Mouse (Mus musculus) lung, adult 2 months (tissue): Measurements from ENCODE around the gene Tmpo. TPM values are rescaled to one million over a fixed set of nuclear protein-coding genes. Genes with fewer than 3 reads are reported as not detected.

ENCODE experiments used
- DNase-seq: peaks from one replicate; pipeline ENCODE4 v3.0.0; 2022
- H3K4me1 ChIP-seq: fragments of 200-500 bp; 2 replicates; pipeline ENCODE4 v1.6.1; 2011; ENCODE audit warnings: low read length; ENCODE audit not compliant: control insufficient read depth, insufficient read depth
- H3K4me3 ChIP-seq: fragments of 200-500 bp; replicated peaks from 2 replicates; pipeline ENCODE3; 2011; ENCODE audit warnings: low read depth, mild to moderate bottlenecking, control low read depth, low read length; ENCODE audit errors: extremely low read depth
- CTCF ChIP-seq: fragments of 200-500 bp; IDR thresholded peaks from 2 replicates; pipeline ENCODE4 v1.5.1; 2011; ENCODE audit warnings: mild to moderate bottlenecking, low read length, control low read depth; ENCODE audit not compliant: insufficient read depth
- POLR2A ChIP-seq: fragments of 200-500 bp; IDR thresholded peaks from 2 replicates; pipeline ENCODE4 v1.6.1; 2011; ENCODE audit warnings: low read depth, mild to moderate bottlenecking, control low read depth, low read length, borderline replicate concordance; ENCODE audit errors: extremely low read depth
- WGBS: fragments of 180-500 bp; shearing (Covaris S2); methylation state at CpG from one replicate; pipeline ENCODE4 v1.1.7; 2018; 5-methylcytosine and 5-hydroxymethylcytosine counted together
- polyA plus RNA-seq: library from polyadenylated mRNA; depleted of rRNA; stranded (reverse); fragments of >200 nt; gene quantifications from 2 replicates; pipeline ENCODE4 v1.2.3, GENCODE M21; 2012

Tmpo gene
- polyA plus RNA-seq, 1 experiment: 40.4 TPM

- no peak for DNase-seq
- TF ChIP-seq POLR2A (no peak), CTCF (no peak)
- Histone ChIP-seq H3K4me3 (no peak overlapping the region), H3K4me1 (no peaks in the 10 kb centered on the region; the same call in 1 of the 2 replicates)
- 67% methylated on average over 14 of the region's 14 CpGs for WGBS
These were observed 8.6 kb downstream of the Tmpo start for GRCm38 (mm10) chr10:91172329-91173100.

DNA sequence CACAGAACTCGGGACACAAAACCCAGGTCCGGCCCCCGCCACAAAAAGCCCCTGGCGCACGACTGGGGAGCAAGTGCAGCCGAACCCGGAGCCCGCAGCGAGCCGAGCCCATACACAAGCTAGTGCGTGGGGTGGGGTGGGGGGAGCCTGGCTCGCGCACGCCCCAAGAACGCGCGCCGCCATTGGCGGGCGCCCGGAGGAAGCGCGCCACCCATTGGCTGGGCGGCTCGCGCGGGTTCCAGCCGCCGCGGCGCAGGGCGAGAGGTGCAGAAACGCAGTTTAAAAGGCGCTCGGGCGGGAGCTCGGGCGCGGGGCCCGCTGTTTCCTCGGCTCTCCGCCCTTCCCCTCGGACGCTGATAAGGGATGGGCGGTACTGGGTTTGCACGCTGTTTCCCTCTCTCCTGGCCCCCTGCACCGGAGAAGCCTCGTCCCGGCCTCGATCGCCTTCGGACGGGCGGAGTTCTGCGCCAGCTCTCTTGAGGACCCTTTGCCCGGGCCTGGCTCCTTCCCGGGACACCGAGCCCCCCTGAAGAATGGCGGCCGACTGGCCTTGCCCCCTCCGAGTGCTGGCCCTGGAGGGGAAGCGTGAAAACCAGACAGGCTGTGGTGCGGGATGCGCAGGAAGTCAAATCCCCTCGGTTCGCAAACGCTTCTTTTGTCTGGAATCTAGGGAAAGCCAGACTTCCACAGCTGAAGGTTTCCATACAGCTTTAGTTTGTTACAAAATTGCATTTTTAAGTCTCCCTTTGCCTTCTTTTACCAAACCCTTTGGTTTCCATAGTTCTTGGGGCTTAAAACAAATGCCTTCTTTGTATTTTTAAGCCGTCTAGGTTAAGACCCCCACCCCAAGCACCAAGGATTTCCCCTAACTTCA is 9.4 kb downstream of the Tmpo start:
- peak overlapping the region; percentile 86 for H3K4me3 ChIP-seq
- TF ChIP-seq POLR2A: peak; percentile 65
- TF ChIP-seq CTCF: no peak
- DNase-seq: peak; percentile 95
- peaks cover 5% of the 10 kb centered on the region for H3K4me1 ChIP-seq
- WGBS: under 1% methylated on average over 66 of the region's 68 CpGs

- TF ChIP-seq POLR2A (no peak), CTCF (no peak)
- H3K4me1 ChIP-seq: peaks cover 5% of the 10 kb centered on the region
- no peak for DNase-seq
- under 1% methylated on average over 59 of the region's 59 CpGs for WGBS
- peak overlapping the region; percentile 86 for H3K4me3 ChIP-seq
These were observed 10.1 kb downstream of the Tmpo start for GRCm38 (mm10) chr10:91171041-91171440.

DNA sequence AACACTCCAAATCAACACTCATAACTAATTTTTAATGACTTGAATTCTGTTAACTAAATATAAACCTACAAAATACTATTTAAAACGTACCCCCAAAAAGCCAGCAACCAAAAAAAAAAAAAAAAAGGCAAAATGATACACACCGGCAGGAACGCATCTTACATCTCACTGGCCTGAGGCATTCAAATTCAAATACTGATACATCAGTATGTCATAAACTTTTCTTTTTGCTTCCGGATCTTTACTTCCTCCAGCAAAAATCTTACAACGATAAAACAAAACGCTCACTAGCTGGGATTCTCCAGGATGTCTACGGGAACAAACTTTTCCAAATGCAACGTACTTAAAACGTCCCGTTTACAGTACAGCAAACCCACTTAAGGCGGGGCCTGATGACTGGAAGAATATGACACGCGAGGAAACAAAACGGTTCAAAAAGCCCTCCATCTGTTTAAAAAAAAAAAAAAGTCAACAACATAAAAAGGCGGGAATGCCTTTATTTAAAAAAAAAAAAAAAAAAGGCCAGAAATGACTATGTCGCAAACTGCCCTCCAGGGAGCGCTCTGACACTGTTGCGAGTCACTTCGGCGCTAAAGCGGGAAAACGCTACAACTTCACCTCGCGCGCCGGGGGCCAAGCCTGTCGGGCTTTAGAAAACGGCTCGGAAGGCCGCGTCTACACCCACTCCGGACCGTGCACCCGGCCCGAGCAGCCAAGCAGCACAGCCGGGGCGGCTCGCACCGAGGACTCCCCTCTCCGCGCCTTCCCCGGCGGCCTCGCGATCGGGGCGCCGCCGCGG is 10.8 kb downstream of the Tmpo start:
- TF ChIP-seq CTCF (peak; percentile 78), POLR2A (peak; percentile 50; the same call in 1 of the 2 replicates)
- peak; percentile 82 for DNase-seq
- Histone ChIP-seq H3K4me3 (peak overlapping the region; percentile 86), H3K4me1 (peaks cover 5% of the 10 kb centered on the region)
- under 1% methylated on average over 50 of the region's 50 CpGs for WGBS

DNA sequence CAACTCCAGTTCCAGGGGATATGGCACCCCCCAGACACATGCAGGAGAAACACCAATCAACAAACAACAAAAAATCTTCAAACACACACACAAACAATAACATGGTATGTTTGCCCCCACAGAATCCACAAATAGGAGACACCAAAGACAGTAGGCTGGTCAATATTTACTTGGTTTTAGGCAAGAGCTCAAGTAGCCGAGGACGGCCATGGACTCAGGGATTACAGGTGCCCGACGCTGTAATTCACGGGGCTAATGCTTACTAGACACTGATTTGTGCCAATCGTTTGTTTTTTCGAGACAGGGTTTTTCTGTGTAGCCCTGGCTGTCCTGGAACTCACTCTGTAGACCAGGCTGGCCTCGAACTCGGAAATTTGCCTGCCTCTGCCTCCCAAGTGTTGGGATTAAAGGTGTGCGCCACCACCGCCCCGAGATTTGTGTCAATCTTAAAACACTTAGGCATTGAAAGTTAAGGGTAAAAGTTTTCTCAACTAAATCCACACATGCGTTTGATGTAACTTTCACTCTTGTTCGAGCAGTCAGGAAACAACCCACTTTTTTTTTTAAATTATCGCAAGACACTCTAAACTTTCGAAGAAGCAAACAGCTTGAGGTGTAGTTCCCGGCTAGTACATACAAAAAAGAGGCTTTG is 11.6 kb downstream of the Tmpo start:
- no peak for DNase-seq
- WGBS: 10% methylated on average over 17 of the region's 17 CpGs
- TF ChIP-seq POLR2A (no peak), CTCF (no peak)
- H3K4me1 ChIP-seq: peaks cover 5% of the 10 kb centered on the region
- H3K4me3 ChIP-seq: peak overlapping the region; percentile 40

DNA sequence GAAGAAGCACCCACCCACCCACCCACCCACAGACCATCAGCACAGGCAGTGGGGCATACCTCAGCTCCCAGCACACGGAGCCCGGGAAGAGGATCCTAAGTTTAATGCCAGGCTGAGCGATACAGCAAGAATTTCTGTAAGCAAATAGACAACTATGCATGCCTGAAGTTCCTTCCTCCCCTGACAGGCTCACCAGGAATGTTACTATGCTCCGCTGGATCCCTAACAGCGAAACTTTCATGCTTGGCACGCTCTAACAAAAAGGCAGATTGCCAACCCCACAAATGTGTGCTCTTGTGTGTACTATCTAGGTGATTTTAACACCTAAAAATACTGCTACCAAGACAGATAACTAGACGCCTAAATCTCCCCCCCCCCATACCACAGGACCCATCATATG is 13.8 kb downstream of the Tmpo start:
- DNase-seq: no peak
- 13% methylated on average over 7 of the region's 7 CpGs for WGBS
- no peak for TF ChIP-seq POLR2A

DNA sequence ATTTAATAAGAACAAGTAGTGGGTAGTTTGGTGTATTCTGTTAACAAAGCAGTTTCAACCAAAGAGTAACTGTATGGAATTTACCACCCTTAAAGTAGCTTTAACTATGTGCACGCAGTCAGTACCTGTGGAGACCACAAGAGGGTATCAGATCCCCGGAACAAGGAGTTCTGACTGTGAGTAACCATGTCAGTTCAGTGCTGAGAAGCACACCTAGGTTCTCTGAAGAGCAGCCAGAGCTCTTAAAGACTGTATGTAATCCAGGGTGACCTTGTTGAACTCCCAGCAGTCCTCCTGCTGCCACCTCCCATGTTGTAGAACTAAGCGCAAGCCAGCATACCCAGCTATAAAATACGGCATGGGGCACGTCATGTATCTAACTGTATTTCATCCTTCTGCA is 14.2 kb downstream of the Tmpo start:
- WGBS: 20% methylated on average over 5 of the region's 5 CpGs
- DNase-seq: peak; percentile 38
- Histone ChIP-seq H3K4me3 (peak overlapping the region; percentile 9), H3K4me1 (peaks cover 5% of the 10 kb centered on the region)
- TF ChIP-seq POLR2A (no peak), CTCF (peak; percentile 39; the same call in 1 of the 2 replicates)

More for the DNA sequence above, 13.8 kb downstream of the Tmpo start:
- H3K4me1 ChIP-seq: peaks cover 5% of the 10 kb centered on the region
- no peak overlapping the region for H3K4me3 ChIP-seq

GRCm38 (mm10) chr10:91165850-91166249 is 15.3 kb downstream of the Tmpo start:
- peaks cover 5% of the 10 kb centered on the region for H3K4me1 ChIP-seq
- no peak for DNase-seq
- TF ChIP-seq POLR2A (no peak), CTCF (no peak)
- H3K4me3 ChIP-seq: no peak overlapping the region
